Mouse (Mus musculus) heart, embryonic 16.5 days (tissue): ENCODE results near the gene Tdrd1. TPM values are rescaled to one million over a fixed set of nuclear protein-coding genes. Genes with fewer than 3 reads are reported as not detected.

Experiments
- ATAC-seq: fragments of 200-750 bp; cut with Nextera tagmentation; replicated peaks from 2 replicates; pipeline ENCODE4 v1.8.0; 2017; ENCODE audit warnings: moderate number of reproducible peaks; ENCODE audit not compliant: insufficient read depth, low FRiP score; ENCODE audit errors: extremely low read depth
- H3K27ac ChIP-seq: fragments of 300-500 bp; sonication (generic); 2 replicates; pipeline ENCODE4 v1.5.1; 2014; ENCODE audit warnings: mild to moderate bottlenecking, low read length, control low read depth, moderate library complexity
- H3K27me3 ChIP-seq: fragments of 300-500 bp; sonication (generic); 2 replicates; pipeline ENCODE4 v1.6.1; 2014; ENCODE audit warnings: low read length, mixed read lengths; ENCODE audit not compliant: control insufficient read depth, insufficient read depth
- H3K36me3 ChIP-seq: fragments of 300-500 bp; sonication (generic); 2 replicates; pipeline ENCODE4 v1.6.1; 2014; ENCODE audit not compliant: control insufficient read depth, insufficient read depth
- H3K4me1 ChIP-seq: fragments of 300-500 bp; sonication (generic); 2 replicates; pipeline ENCODE4 v1.6.1; 2014; ENCODE audit warnings: low read length, mixed read lengths; ENCODE audit not compliant: control insufficient read depth, insufficient read depth
- H3K4me2 ChIP-seq: fragments of 300-500 bp; sonication (generic); 2 replicates; pipeline ENCODE4 v1.6.1; 2014; ENCODE audit warnings: low read depth, mild to moderate bottlenecking, control low read depth, low read length
- H3K4me3 ChIP-seq: fragments of 300-500 bp; sonication (generic); 2 replicates; pipeline ENCODE4 v1.5.1; 2014; ENCODE audit warnings: mild to moderate bottlenecking, control low read depth, low read length
- H3K9ac ChIP-seq: fragments of 300-500 bp; sonication (generic); 2 replicates; pipeline ENCODE4 v1.6.1; 2014; ENCODE audit warnings: low read length, control low read depth
- H3K9me3 ChIP-seq: fragments of 300-500 bp; sonication (generic); replicated peaks from 2 replicates; pipeline ENCODE4 v1.6.1; 2016; ENCODE audit warnings: low read length; ENCODE audit not compliant: control insufficient read depth
- WGBS: fragments of 180-500 bp; shearing (Covaris S2); extraction: QIAGEN DNeasy Blood & Tissue Kit; methylation state at CpG from one replicate; pipeline ENCODE4 v1.1.7; 2014; 5-methylcytosine and 5-hydroxymethylcytosine counted together
- polyA plus RNA-seq: library from polyadenylated mRNA; unstranded; fragments of >200 nt; fragmentation: Nextera tagmentation; extraction: Ambion mirVana; gene quantifications from 2 replicates; pipeline ENCODE4 v1.2.1, GENCODE M21; 2015

Tdrd1 gene
- polyA plus RNA-seq, 1 experiment from 2014 or later = 0.32 TPM

- Histone ChIP-seq H3K9ac (no peak overlapping the region), H3K4me3 (no peak overlapping the region), H3K4me1 (no peaks in the 10 kb centered on the region), H3K27me3 (no peaks in the 10 kb centered on the region), H3K27ac (no peak overlapping the region), H3K4me2 (no peak overlapping the region), H3K36me3 (no peaks in the 10 kb centered on the region), H3K9me3 (peaks cover 4% of the 10 kb centered on the region; the same call in 1 of the 2 replicates)
- ATAC-seq = no peak
- WGBS = 71% methylated on average over 4 of the region's 4 CpGs
Observed at GRCm38 (mm10) chr19:56913761-56914160, 87.8 kb downstream of the Tdrd1 start.

GRCm38 (mm10) chr19:56914658-56915057 is 88.6 kb downstream of the Tdrd1 start:
- Histone ChIP-seq H3K4me1 (no peaks in the 10 kb centered on the region), H3K4me3 (no peak overlapping the region), H3K9ac (no peak overlapping the region), H3K27me3 (no peaks in the 10 kb centered on the region), H3K9me3 (peaks cover 4% of the 10 kb centered on the region; the same call in 1 of the 2 replicates), H3K27ac (no peak overlapping the region), H3K4me2 (no peak overlapping the region), H3K36me3 (no peaks in the 10 kb centered on the region)
- 90% methylated on average over 3 of the region's 3 CpGs for WGBS
- ATAC-seq = no peak

- Histone ChIP-seq H3K9me3 (peaks cover 4% of the 10 kb centered on the region; the same call in 1 of the 2 replicates), H3K27me3 (no peaks in the 10 kb centered on the region), H3K9ac (no peak overlapping the region), H3K4me1 (no peaks in the 10 kb centered on the region), H3K4me2 (no peak overlapping the region), H3K36me3 (no peaks in the 10 kb centered on the region), H3K27ac (no peak overlapping the region), H3K4me3 (no peak overlapping the region)
- 60% methylated on average over 6 of the region's 6 CpGs for whole genome bisulfite sequencing
- ATAC-seq = no peak
Observed at GRCm38 (mm10) chr19:56915084-56915483, 89.1 kb downstream of the Tdrd1 start.

Other genes starting within 250 kb of the Tdrd1 start
- gene Adrb1, start 104.0 kb upstream of the Tdrd1 start, polyA plus RNA-seq = 2.7 and 4.2 TPM in 2 replicates
- gene Ccdc186, start 4.0 kb upstream of the Tdrd1 start, polyA plus RNA-seq = 17.4 and 18.7 TPM in 2 replicates
- gene Vwa2, start 48.0 kb downstream of the Tdrd1 start, polyA plus RNA-seq = 0.25 and 0.70 TPM in 2 replicates
- gene Afap1l2, start 182.0 kb downstream of the Tdrd1 start, polyA plus RNA-seq = 3.0 and 4.5 TPM in 2 replicates